Mouse (Mus musculus) spleen, adult 18-20 months (tissue): ENCODE measurements at regions not wholly inside any gene's neighbourhood (a gene's known extent, or its start where the extent isn't known, plus 50 kb on each side); places are given as distances from the start of the nearest gene placed in this dataset.

Experiments
- DNase-seq, 2 experiments: peaks; one replicate each; pipeline ENCODE4 v3.0.0; 2022; ENCODE audit warnings: mixed read lengths in 2 of 2

- DNase-seq: no peak
These were observed 72.0 kb upstream of the Atp5g3 start for GRCm38 (mm10) chr2:73983166-73983565.

- no peak for DNase-seq
These were observed 66.9 kb upstream of the Atp5g3 start for GRCm38 (mm10) chr2:73978072-73978471.

GRCm38 (mm10) chr2:73973774-73974173 is 62.6 kb upstream of the Atp5g3 start:
- DNase-seq: no peak

- DNase-seq: no peak
These were observed 56.5 kb upstream of the Atp5g3 start for GRCm38 (mm10) chr2:73967618-73968017.

- peak in 1 of 2 experiments; percentile 14 for DNase-seq
These were observed 54.5 kb upstream of the Atp5g3 start for GRCm38 (mm10) chr2:73965595-73965994.
